Mouse (Mus musculus): ENCODE results near the gene Ammecr1.

Gene Ammecr1

DNA sequence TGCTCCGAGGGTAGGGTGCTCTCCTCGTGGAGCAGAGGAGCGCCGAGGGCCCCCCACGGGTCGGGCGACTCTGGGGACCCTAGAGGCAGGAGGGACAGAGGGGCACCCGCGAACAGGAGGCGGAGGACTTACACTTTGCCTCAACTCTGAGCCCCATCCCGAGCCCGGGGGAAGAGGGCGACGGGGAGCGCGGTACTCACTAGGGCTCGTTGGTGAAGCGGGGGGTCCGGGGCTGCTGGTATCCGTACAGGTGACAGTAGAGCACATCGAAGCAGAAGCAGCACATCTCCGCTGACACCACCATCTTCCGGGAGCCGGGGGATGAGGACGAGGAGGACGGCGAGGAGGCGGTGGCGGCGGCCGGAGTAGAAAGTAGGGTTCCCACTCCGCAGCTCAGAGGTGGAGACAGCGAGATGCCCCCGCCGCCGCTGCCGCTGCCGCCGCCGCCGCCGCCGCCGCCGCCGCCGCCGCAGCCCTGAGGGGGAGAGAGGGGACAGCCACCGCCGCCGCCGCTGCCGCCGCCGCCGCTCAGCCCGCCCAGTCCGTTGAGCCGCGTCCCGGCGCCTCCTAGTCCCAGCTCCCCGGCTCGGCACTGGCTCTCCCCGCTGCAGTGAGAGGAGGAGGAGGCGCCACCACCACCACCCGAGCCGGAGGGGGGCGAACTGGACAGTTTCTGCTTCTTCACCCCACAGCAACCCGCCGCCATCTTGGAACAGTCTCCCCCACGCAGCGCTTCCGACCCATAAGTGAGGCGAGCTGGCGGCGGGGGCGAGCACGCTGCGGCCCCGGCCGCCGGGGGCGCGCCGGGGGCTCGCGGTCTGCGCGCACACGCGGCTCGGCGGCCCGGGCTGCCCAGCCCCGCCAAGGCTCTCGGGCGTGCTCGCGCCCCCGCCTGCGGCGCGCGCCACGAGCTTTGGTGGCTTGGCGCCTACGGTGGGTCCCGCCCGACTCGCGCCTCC is at the start of gene Ammecr1:
Gene Ammecr1, minus strand, starts transcription at position 721 of the 959 bp plus-strand sequence.
- DNase-seq (ENCODE audit: low spot score) = peak; percentile 77

GRCm38 (mm10) chrX:143014118-143014517 is 47.6 kb upstream of the Ammecr1 start:
- no peak for DNase-seq (ENCODE audit: low spot score)

DNA sequence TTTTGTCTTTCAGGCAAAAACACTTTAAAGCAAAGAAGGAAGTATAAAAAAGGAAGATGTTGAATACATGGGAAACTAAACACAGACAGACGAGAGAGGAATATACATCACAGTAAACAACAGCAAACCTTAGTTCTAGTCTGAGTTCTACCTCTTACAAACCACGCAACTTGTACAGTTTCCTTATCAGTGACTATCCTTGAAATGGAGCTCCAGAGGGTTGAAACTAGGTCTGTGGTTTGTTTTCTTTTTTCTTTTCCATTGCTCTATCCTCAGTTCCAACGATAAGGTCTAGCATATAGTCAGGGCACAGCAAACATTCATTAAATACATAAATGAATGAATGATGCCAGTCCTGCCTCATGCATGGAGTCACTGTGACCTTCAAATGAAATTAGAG is 45.8 kb upstream of the Ammecr1 start:
- DNase-seq (ENCODE audit: low spot score) = no peak

- no peak for DNase-seq (ENCODE audit: low spot score)
These were observed 45.3 kb upstream of the Ammecr1 start for GRCm38 (mm10) chrX:143011865-143012264.

GRCm38 (mm10) chrX:143004131-143004846 is 37.8 kb upstream of the Ammecr1 start:
- no peak for DNase-seq (ENCODE audit: low spot score)

DNA sequence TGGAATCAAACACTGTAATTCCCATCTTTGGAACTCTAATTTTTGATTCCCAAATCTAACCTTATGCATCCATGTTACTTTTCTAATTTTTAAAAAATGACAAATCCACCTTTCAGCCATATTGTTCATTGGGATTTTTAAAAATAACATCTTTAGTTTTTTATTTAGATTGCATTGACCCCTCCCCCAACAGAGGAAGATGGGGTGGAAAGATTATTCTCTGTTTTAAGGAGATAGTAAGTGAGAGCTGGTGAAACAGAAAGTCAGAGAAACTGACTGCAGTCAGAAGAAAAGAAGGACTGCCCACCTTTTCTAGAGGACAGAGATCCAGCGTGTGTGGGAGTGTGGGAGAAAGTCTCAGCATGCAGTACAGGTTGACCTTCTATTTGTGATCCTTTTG is 30.7 kb upstream of the Ammecr1 start:
- DNase-seq (ENCODE audit: low spot score) = no peak

- no peak for DNase-seq (ENCODE audit: low spot score)
These were observed 28.0 kb upstream of the Ammecr1 start for GRCm38 (mm10) chrX:142994514-142994913.

- no peak for DNase-seq (ENCODE audit: low spot score)
These were observed 17.6 kb upstream of the Ammecr1 start for GRCm38 (mm10) chrX:142984170-142984569.

GRCm38 (mm10) chrX:142983638-142984037 is 17.1 kb upstream of the Ammecr1 start:
- no peak for DNase-seq (ENCODE audit: low spot score)

DNA sequence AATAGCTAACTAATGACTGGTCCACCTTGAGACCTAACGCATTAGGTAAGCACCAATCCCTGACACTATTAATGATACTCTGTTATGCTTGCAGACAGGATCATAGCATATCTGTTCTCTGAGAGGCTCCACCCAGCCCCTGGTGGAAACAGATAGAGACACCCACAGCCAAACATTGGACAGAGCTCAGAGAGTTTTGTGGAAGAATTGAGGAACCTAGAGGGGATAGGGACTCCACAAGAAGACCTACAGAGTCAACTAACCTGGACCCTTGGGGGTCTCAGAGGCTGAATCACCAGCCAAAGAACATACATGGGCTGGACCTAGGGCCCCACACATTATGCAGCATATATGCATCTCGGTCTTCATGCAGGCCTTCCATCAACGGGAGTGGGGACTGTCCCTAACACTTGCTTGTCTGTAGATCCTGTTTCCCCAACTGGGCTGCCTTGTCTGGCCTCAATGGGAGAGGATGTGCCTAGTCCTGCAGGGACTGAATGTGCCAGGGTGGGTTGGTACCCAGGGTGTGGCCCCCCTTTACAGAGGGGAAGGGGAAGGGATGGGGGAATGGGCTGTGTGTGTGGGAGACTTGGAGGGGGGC is 15.1 kb upstream of the Ammecr1 start:
- DNase-seq (ENCODE audit: low spot score) = no peak

GRCm38 (mm10) chrX:142980855-142981529 is 14.5 kb upstream of the Ammecr1 start:
- no peak for DNase-seq (ENCODE audit: low spot score)

DNA sequence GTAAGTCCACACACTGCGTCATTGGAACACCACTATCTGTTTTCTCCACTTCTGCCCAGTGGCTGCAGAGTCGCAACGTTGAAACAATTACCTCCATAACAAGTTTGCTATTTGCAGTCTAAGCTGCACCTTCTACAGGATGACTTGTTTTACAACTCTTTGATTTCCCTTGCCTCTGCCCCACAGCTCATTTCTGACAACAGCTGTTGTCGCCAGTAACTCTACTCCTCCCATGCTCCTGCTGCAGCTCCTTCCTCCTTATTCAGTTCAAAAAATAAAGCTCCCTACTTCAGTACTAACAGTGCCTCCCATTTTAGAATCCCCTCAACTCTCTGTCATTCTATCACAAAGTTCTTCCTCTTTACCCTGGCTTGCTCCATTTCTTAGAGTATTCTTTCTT is 12.7 kb upstream of the Ammecr1 start:
- no peak for DNase-seq (ENCODE audit: low spot score)

DNA sequence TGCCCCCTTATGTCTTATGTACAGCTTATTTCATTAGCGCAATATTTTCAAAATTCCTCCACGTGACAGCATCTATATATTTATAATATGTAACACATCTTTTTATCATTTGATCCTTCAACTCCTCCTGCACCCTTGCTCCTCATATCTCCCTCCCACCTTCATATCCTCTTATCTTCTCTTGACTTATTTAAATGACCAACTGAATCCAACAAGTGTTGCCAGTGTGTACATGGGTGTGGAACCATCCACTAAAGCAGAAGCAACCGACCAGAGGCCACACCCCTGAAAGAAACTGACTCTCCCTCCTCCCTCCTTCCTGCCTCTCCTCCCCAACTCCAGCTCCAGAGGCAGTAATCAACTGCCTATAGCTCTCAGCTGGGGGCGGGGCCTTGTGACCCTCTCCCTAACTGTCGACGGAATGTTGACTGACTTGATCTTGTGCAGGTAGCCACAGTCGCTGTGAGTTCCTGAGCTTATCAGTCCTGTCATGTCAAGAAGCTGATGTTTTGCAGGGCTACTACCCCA is 6.0 kb upstream of the Ammecr1 start:
- no peak for DNase-seq (ENCODE audit: low spot score)

DNA sequence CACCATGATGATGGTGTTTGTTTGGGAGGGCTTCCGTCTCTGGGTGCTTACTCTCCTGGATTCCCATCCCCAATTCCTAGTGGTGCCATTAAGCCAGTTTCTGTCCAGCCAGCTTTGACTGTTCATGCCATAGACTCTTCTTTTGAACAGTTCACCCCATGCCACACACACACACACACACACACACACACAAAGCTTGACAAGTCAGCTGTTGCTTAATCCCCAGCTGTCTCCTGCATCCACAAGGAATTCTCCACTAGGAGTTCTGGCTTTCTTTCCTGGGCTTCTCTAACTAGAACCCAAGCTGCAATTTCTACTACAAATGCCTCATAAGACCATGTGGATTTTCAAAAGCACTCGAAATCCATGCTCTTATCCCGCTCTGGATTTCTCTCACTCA is 5.2 kb upstream of the Ammecr1 start:
- DNase-seq (ENCODE audit: low spot score) = no peak

GRCm38 (mm10) chrX:142967067-142967466 is 539 bp upstream of the Ammecr1 start:
- no peak for DNase-seq (ENCODE audit: low spot score)

DNA sequence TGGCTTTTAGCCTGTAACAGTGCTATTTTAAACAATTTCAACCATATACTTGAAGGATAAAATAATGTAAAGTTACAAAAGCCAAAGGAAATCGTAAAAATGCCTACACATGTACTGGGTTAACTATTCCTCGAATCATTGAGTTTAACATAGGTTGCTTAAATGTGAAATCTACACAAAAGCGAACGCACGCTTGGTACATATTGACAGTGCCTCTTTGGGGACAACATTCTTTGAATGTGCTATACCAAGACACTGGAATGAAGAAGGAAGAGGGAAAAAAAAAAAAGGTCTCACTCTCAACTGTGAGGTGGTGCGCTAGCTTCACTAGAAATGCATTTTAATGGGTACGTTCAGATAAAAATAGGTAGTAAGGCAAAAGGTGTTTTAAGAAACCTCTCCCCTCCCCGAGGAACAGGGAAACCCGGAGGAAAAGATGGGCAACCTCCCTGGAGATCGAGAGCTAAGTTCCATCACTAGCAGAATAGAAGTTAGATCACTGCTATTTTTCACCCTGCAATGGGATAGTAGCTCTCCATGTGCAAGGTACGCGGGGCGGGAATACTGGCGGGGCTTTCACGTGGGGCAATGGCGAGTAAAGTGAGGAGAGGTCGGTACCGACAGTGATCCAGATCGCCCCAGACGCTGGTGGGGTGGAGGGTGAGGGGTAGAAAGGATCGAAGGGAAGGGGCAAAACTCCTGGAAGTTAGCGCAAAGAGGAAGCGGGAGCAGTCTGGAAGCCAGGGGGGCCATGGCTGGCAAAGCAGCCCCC is 1.1 kb downstream of the Ammecr1 start:
- DNase-seq (ENCODE audit: low spot score) = peak; percentile 42

GRCm38 (mm10) chrX:142960434-142960833 is 6.1 kb downstream of the Ammecr1 start:
- DNase-seq (ENCODE audit: low spot score) = no peak

- no peak for DNase-seq (ENCODE audit: low spot score)
These were observed 6.7 kb downstream of the Ammecr1 start for GRCm38 (mm10) chrX:142959674-142960307.

GRCm38 (mm10) chrX:142928430-142928829 is 38.1 kb downstream of the Ammecr1 start:
- DNase-seq (ENCODE audit: low spot score) = no peak

DNA sequence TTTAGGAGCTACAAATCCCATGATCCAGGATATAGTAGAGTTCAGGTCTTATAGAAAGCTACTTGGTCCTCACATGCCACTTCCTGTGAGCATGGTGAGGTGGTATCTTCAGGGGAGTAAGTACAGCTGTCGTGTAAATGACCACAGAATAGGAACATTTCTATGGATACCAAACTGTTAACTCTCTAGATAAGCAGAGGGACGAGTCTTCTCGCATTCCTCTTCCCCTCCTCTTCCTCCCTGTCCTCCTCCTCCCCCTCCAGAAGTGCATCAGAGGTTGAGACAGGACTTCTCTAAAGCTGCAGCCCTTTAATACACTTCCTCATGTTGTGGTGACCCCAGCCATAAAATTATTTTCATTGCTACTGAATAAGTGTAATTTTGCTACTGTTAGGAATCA is 49.1 kb downstream of the Ammecr1 start:
- no peak for DNase-seq (ENCODE audit: low spot score)

GRCm38 (mm10) chrX:142916719-142917118 is 49.8 kb downstream of the Ammecr1 start:
- no peak for DNase-seq (ENCODE audit: low spot score)
